In the genomic region with DNA sequence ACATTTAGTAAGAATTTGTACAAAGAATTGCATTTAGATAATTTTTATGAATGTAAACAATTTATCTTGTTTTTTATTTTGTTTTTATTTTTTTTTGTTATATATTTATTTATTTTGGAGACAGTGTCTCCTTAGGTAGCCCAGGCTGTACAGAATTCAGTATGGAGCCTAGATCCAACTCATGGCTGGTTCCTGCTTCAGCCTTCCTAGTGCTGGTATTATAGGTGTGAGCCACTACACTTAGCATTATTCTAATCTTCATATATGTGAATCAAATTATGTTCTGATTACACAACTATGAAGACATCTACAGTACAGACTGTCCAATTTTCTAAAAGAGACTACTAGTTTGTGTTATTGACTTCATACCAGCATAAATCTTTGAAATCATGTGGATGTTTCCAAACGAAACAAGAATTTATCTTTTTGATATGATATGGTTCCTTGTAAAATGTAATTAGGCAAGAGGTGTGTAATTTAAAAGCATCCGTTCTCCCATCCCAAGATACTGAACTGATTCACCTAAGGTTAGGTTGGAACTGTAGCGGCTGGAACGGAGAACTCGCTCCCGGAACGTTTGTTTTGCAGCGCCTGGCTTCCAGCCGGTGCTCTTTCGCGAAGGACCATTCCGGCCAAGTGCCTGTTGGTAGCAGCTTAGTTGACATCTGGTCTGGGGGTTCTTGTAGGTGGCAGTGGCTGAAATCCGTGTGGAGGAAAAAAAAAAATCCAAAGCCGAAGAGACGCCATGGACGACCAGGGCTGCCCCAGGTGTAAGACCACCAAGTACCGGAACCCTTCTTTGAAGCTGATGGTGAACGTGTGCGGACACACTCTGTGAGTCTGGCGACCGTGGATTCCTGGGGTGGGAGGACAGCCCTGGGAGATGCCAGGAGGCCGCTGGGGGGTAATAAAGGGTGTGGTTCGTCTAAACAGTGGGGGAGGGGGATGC, we compare ENCODE assay signal across 7 mouse cellular contexts. TPM values are rescaled to one million over a fixed set of nuclear protein-coding genes. Genes with fewer than 3 reads are reported as not detected.
DNase-seq lines count a peak whose midpoint lies in the region; ATAC-seq and TF ChIP-seq lines count a peak whose summit lies in the region.

Mnat1 (plus strand) TSS at position 625 of the 949 bp plus-strand sequence.

- H3K27me3 ChIP-seq in embryonic facial prominence, embryonic 12.5 days: no peaks in the 10 kb centered on the region
- H3K27me3 ChIP-seq in kidney, adult 2 months (replicated peaks; ENCODE audit: control insufficient read depth, insufficient read depth, low read length): no peaks in the 10 kb centered on the region
- H3K27me3 ChIP-seq in limb, embryonic 12.5 days: no peaks in the 10 kb centered on the region
- no peaks in the 10 kb centered on the region for H3K27me3 ChIP-seq in midbrain, embryonic 15.5 days (replicated peaks)
- no peaks in the 10 kb centered on the region for H3K27me3 ChIP-seq in spleen, adult 2 months (ENCODE audit: control insufficient read depth, insufficient read depth, low read length)

- peak within 1 kb of the TSS; percentile 75 for H3K4me3 ChIP-seq in embryonic facial prominence, embryonic 12.5 days
- peak within 1 kb of the TSS; percentile 96 for H3K4me3 ChIP-seq in kidney, adult 2 months (ENCODE audit: insufficient read depth, low read depth, low read length)
- H3K4me3 ChIP-seq in limb, embryonic 12.5 days (replicated peaks): peak within 1 kb of the TSS; percentile 72
- peak within 1 kb of the TSS; percentile 58 for H3K4me3 ChIP-seq in midbrain, embryonic 15.5 days
- H3K4me3 ChIP-seq in spleen, adult 2 months (ENCODE audit: extremely low read depth, insufficient read depth, insufficient read length): peak within 1 kb of the TSS; percentile 71

- no peak for TF ChIP-seq CTCF in kidney, adult 2 months (conservative IDR thresholded peaks at IDR 0.05; ENCODE audit: insufficient read depth, insufficient read length, low read depth, low read length)
- no peak for TF ChIP-seq CTCF in spleen, adult 2 months (IDR thresholded peaks at IDR 0.05; ENCODE audit: extremely low read depth, insufficient read depth, insufficient read length, insufficient replicate concordance)

- H3K4me1 ChIP-seq in embryonic facial prominence, embryonic 12.5 days: peaks cover 11% of the 10 kb centered on the region
- H3K4me1 ChIP-seq in kidney, adult 2 months (ENCODE audit: control insufficient read depth, insufficient read depth, low read length): peaks cover 5% of the 10 kb centered on the region; the same call in 1 of the 2 replicates
- peaks cover 12% of the 10 kb centered on the region; the same call in 1 of the 2 replicates for H3K4me1 ChIP-seq in limb, embryonic 12.5 days (replicated peaks)
- peaks cover 13% of the 10 kb centered on the region for H3K4me1 ChIP-seq in midbrain, embryonic 15.5 days
- peaks cover 5% of the 10 kb centered on the region; the same call in 1 of the 2 replicates for H3K4me1 ChIP-seq in spleen, adult 2 months (ENCODE audit: control insufficient read depth, insufficient read depth, insufficient read length)

- peak; percentile 59 for TF ChIP-seq POLR2A in kidney, adult 2 months (IDR thresholded peaks at IDR 0.05; ENCODE audit: low read depth, low read length)
- 0 out of 2 replicates have a peak, but pooled peaks have one; percentile 5 for TF ChIP-seq POLR2A in spleen, adult 2 months (IDR thresholded peaks at IDR 0.05; ENCODE audit: low read depth, low read length)

- no peaks in the 10 kb centered on the region for H3K36me3 ChIP-seq in embryonic facial prominence, embryonic 12.5 days
- H3K36me3 ChIP-seq in kidney, adult 2 months (ENCODE audit: control insufficient read depth, insufficient read depth, low read length): no peaks in the 10 kb centered on the region
- H3K36me3 ChIP-seq in limb, embryonic 12.5 days: no peaks in the 10 kb centered on the region
- no peaks in the 10 kb centered on the region for H3K36me3 ChIP-seq in midbrain, embryonic 15.5 days (replicated peaks)
- H3K36me3 ChIP-seq in spleen, adult 2 months (ENCODE audit: control insufficient read depth, insufficient read depth, low read length): no peaks in the 10 kb centered on the region

- DNase-seq in adrenal gland, postnatal 25 days: peak; percentile 79
- DNase-seq in heart, adult 18-20 months: peak; percentile 82 to 95
- peak; percentile 89 for DNase-seq in kidney, adult 2 months
- peak; percentile 54 to 59 for DNase-seq in spleen, adult 2 months (ENCODE audit: low read depth in 1 of 2, low spot score in 2 of 2)

- H3K9ac ChIP-seq in embryonic facial prominence, embryonic 12.5 days: peak within 1 kb of the TSS; percentile 74
- H3K9ac ChIP-seq in limb, embryonic 12.5 days (replicated peaks): peak within 1 kb of the TSS; percentile 82
- peak within 1 kb of the TSS; percentile 67 for H3K9ac ChIP-seq in midbrain, embryonic 15.5 days

- H3K9me3 ChIP-seq in embryonic facial prominence, embryonic 12.5 days: no peaks in the 10 kb centered on the region
- H3K9me3 ChIP-seq in limb, embryonic 12.5 days: no peaks in the 10 kb centered on the region
- H3K9me3 ChIP-seq in midbrain, embryonic 15.5 days: no peaks in the 10 kb centered on the region

- H3K4me2 ChIP-seq in embryonic facial prominence, embryonic 12.5 days (replicated peaks): peak within 1 kb of the TSS; percentile 59
- peak within 1 kb of the TSS; percentile 70 for H3K4me2 ChIP-seq in limb, embryonic 12.5 days
- H3K4me2 ChIP-seq in midbrain, embryonic 15.5 days: peak within 1 kb of the TSS; percentile 65

- H3K27ac ChIP-seq in embryonic facial prominence, embryonic 12.5 days: peak within 1 kb of the TSS; percentile 42; the same call in 1 of the 2 replicates
- H3K27ac ChIP-seq in kidney, adult 2 months (ENCODE audit: insufficient read depth, low read depth, low read length): peak within 1 kb of the TSS; percentile 12; the same call in 1 of the 2 replicates
- H3K27ac ChIP-seq in limb, embryonic 12.5 days: peak within 1 kb of the TSS; percentile 60
- no peak within 1 kb of the TSS for H3K27ac ChIP-seq in midbrain, embryonic 15.5 days
- no peak within 1 kb of the TSS; the same call in 1 of the 2 replicates for H3K27ac ChIP-seq in spleen, adult 2 months (ENCODE audit: insufficient read depth, low read length)

- no peak for ATAC-seq in embryonic facial prominence, embryonic 12.5 days (ENCODE audit: insufficient number of reproducible peaks, insufficient read depth, low FRiP score, low TSS enrichment)
- ATAC-seq in limb, embryonic 12.5 days (ENCODE audit: insufficient number of reproducible peaks, insufficient read depth, low FRiP score, low TSS enrichment, low read depth): peak; percentile 10; the same call in 1 of the 2 replicates
- ATAC-seq in midbrain, embryonic 15.5 days (replicated peaks): peak; percentile 84

- 2% methylated on average over 23 of the region's 23 CpGs for WGBS in embryonic facial prominence, embryonic 12.5 days
- 1% methylated on average over 23 of the region's 23 CpGs for WGBS in kidney, adult 2 months
- 1% methylated on average over 23 of the region's 23 CpGs for WGBS in limb, embryonic 12.5 days
- 2% methylated on average over 23 of the region's 23 CpGs for WGBS in midbrain, embryonic 15.5 days
- 2% methylated on average over 23 of the region's 23 CpGs for WGBS in spleen, adult 2 months

RNA-seq across cellular contexts. Expression of gene Mnat1, which starts in this region (rescaled TPM):
- 15.6 and 28.4 TPM in 2 replicates for total RNA-seq in adrenal gland, postnatal 25 days (2021)
- 39.5 and 41.6 TPM in 2 replicates for polyA plus RNA-seq in embryonic facial prominence, embryonic 12.5 days (2016; fragmentation: Nextera tagmentation; extraction: Ambion mirVana)
- total RNA-seq in heart, adult 18-20 months (2021): 10 to 100 TPM; 18.1 to 20.5 TPM
- polyA plus RNA-seq in kidney, adult 2 months (2012; rRNA removed): 6.5 and 7.9 TPM in 2 replicates
- polyA plus RNA-seq in limb, embryonic 12.5 days (2016; fragmentation: Nextera tagmentation; extraction: Ambion mirVana): 40.7 and 43.7 TPM in 2 replicates
- polyA plus RNA-seq in midbrain, embryonic 15.5 days (2015; fragmentation: Nextera tagmentation; extraction: Ambion mirVana): 16.7 and 17.6 TPM in 2 replicates
- 1.7 and 2.2 TPM in 2 replicates for polyA plus RNA-seq in spleen, adult 2 months (2012; rRNA removed)

Comparison
In these comparisons a context has a peak if more than half of its experiments do, and no peak if none do; other contexts are left out.
1. H3K27ac ChIP-seq: peak in embryonic facial prominence, embryonic 12.5 days (single experiment), kidney, adult 2 months (single experiment) and limb, embryonic 12.5 days (single experiment); none in midbrain, embryonic 15.5 days (single experiment) and spleen, adult 2 months (single experiment).
2. Peak in every context shown above with its lines, with median percentiles within 50 percentile points of each other: DNase-seq, H3K4me2 ChIP-seq, H3K4me3 ChIP-seq and H3K9ac ChIP-seq.